Mouse (Mus musculus): ENCODE measurements at regions not wholly inside any gene's neighbourhood (a gene's known extent, or its start where the extent isn't known, plus 50 kb on each side); places are given as distances from the start of the nearest gene placed in this dataset.

GRCm38 (mm10) chr17:78108793-78109192 lies 91.3 kb upstream of the Crim1 start:
- Histone ChIP-seq H3K4me1 (no peaks in the 10 kb centered on the region), H3K9ac (no peak overlapping the region), H3K36me3 (ENCODE audit: poor library complexity, severe bottlenecking) (no peaks in the 10 kb centered on the region), H3K27ac (no peak overlapping the region), H3K4me2 (no peak overlapping the region), H3K4me3 (no peak overlapping the region), H3K27me3 (no peaks in the 10 kb centered on the region), H3K9me3 (replicated peaks) (no peaks in the 10 kb centered on the region)
- WGBS = 95% methylated on average over 6 of the region's 6 CpGs
- no peak for ATAC-seq

- Histone ChIP-seq H3K36me3 (ENCODE audit: poor library complexity, severe bottlenecking) (no peaks in the 10 kb centered on the region), H3K4me1 (no peaks in the 10 kb centered on the region), H3K9ac (no peak overlapping the region), H3K27me3 (no peaks in the 10 kb centered on the region), H3K4me2 (no peak overlapping the region), H3K4me3 (no peak overlapping the region), H3K27ac (no peak overlapping the region), H3K9me3 (replicated peaks) (no peaks in the 10 kb centered on the region)
- 87% methylated on average over 7 of the region's 7 CpGs for WGBS
- no peak for ATAC-seq
Measured at GRCm38 (mm10) chr17:78109364-78110222, 90.5 kb upstream of the Crim1 start.

GRCm38 (mm10) chr17:78132116-78132515 lies 67.9 kb upstream of the Crim1 start:
- no peaks in the 10 kb centered on the region for H3K9me3 ChIP-seq (replicated peaks)
- 57% methylated on average over 1 of the region's 1 CpGs for WGBS
- no peak overlapping the region for H3K4me3 ChIP-seq
- H3K9ac ChIP-seq = no peak overlapping the region
- no peak overlapping the region for H3K4me2 ChIP-seq
- H3K4me1 ChIP-seq = no peaks in the 10 kb centered on the region
- no peaks in the 10 kb centered on the region for H3K27me3 ChIP-seq
- no peak overlapping the region for H3K27ac ChIP-seq
- no peak for ATAC-seq
- H3K36me3 ChIP-seq (ENCODE audit: poor library complexity, severe bottlenecking) = no peaks in the 10 kb centered on the region

GRCm38 (mm10) chr17:78137986-78138385 lies 62.1 kb upstream of the Crim1 start:
- Histone ChIP-seq H3K36me3 (ENCODE audit: poor library complexity, severe bottlenecking) (no peaks in the 10 kb centered on the region), H3K4me3 (no peak overlapping the region), H3K9me3 (replicated peaks) (no peaks in the 10 kb centered on the region), H3K4me1 (no peaks in the 10 kb centered on the region), H3K4me2 (no peak overlapping the region), H3K9ac (no peak overlapping the region), H3K27ac (no peak overlapping the region), H3K27me3 (no peaks in the 10 kb centered on the region)
- 47% methylated on average over 1 of the region's 1 CpGs for WGBS
- 0 out of 2 replicates have a peak, but pooled peaks have one; percentile 16 for ATAC-seq

- Histone ChIP-seq H3K27ac (no peak overlapping the region), H3K27me3 (no peaks in the 10 kb centered on the region), H3K4me3 (no peak overlapping the region), H3K4me2 (no peak overlapping the region), H3K9me3 (replicated peaks) (no peaks in the 10 kb centered on the region), H3K9ac (no peak overlapping the region), H3K4me1 (no peaks in the 10 kb centered on the region), H3K36me3 (ENCODE audit: poor library complexity, severe bottlenecking) (no peaks in the 10 kb centered on the region)
- ATAC-seq = no peak
- 92% methylated on average over 7 of the region's 7 CpGs for WGBS
Measured at GRCm38 (mm10) chr17:78140660-78141059, 59.4 kb upstream of the Crim1 start.

GRCm38 (mm10) chr17:78141136-78141535 lies 58.9 kb upstream of the Crim1 start:
- H3K27me3 ChIP-seq = no peaks in the 10 kb centered on the region
- no peak overlapping the region for H3K4me3 ChIP-seq
- H3K4me1 ChIP-seq = no peaks in the 10 kb centered on the region
- H3K36me3 ChIP-seq (ENCODE audit: poor library complexity, severe bottlenecking) = no peaks in the 10 kb centered on the region
- 89% methylated on average over 3 of the region's 3 CpGs for WGBS
- no peak overlapping the region for H3K4me2 ChIP-seq
- H3K9ac ChIP-seq = no peak overlapping the region
- H3K9me3 ChIP-seq (replicated peaks) = no peaks in the 10 kb centered on the region
- no peak for ATAC-seq
- no peak overlapping the region for H3K27ac ChIP-seq

- 89% methylated on average over 7 of the region's 7 CpGs for WGBS
- H3K27me3 ChIP-seq = no peaks in the 10 kb centered on the region
- no peaks in the 10 kb centered on the region for H3K36me3 ChIP-seq (ENCODE audit: poor library complexity, severe bottlenecking)
- H3K4me2 ChIP-seq = no peak overlapping the region
- no peak overlapping the region for H3K9ac ChIP-seq
- no peak for ATAC-seq
- H3K4me3 ChIP-seq = no peak overlapping the region
- H3K4me1 ChIP-seq = no peaks in the 10 kb centered on the region
- H3K9me3 ChIP-seq (replicated peaks) = no peaks in the 10 kb centered on the region
- H3K27ac ChIP-seq = no peak overlapping the region
Measured at GRCm38 (mm10) chr17:78142431-78142830, 57.6 kb upstream of the Crim1 start.

GRCm38 (mm10) chr17:78145335-78145734 lies 54.7 kb upstream of the Crim1 start:
- Histone ChIP-seq H3K4me1 (no peaks in the 10 kb centered on the region), H3K27ac (no peak overlapping the region), H3K9me3 (replicated peaks) (no peaks in the 10 kb centered on the region), H3K4me3 (no peak overlapping the region), H3K36me3 (ENCODE audit: poor library complexity, severe bottlenecking) (no peaks in the 10 kb centered on the region), H3K4me2 (no peak overlapping the region), H3K27me3 (no peaks in the 10 kb centered on the region), H3K9ac (no peak overlapping the region)
- ATAC-seq = no peak
- WGBS = 52% methylated on average over 4 of the region's 4 CpGs
